In genomic region chr12:117720794-117721747, GRCm38 (mm10) we compare ENCODE assay signal across 12 mouse cellular contexts.
A peak's percentile ranks its signal among the peaks of the same experiment; 100 is the strongest.
DNase-seq lines count a peak whose midpoint lies in the region; ATAC-seq and TF ChIP-seq lines count a peak whose summit lies in the region.
"Had no signal": no experiment of that assay in that cellular context is flagged by ENCODE, and none has a peak within 500 bp of the region (broad histone marks: within the 10 kb centered on the region; RNA-seq: fewer than 3 reads in every experiment).

No protein-coding gene starts in this region.

- H3K27ac ChIP-seq in kidney, postnatal 0 days = no peak overlapping the region
- no peak overlapping the region for H3K27ac ChIP-seq in embryonic facial prominence, embryonic 11.5 days (replicated peaks; ENCODE audit: low read depth, low read length)
- peak overlapping the region; percentile 59 for H3K27ac ChIP-seq in midbrain, embryonic 13.5 days
- H3K27ac ChIP-seq: macrophage had no signal

- H3K4me3 ChIP-seq in kidney, postnatal 0 days (replicated peaks; ENCODE audit: low read depth, low read length) = no peak overlapping the region
- no peak overlapping the region for H3K4me3 ChIP-seq in embryonic facial prominence, embryonic 11.5 days (ENCODE audit: low read depth, low read length)
- H3K4me3 ChIP-seq in midbrain, embryonic 13.5 days (replicated peaks) = no peak overlapping the region

- 54% methylated on average over 14 of the region's 14 CpGs for WGBS in kidney, postnatal 0 days
- 61% methylated on average over 14 of the region's 14 CpGs for whole genome bisulfite sequencing in embryonic facial prominence, embryonic 11.5 days
- 42% methylated on average over 14 of the region's 14 CpGs for WGBS in midbrain, embryonic 13.5 days

- no peak for TF ChIP-seq CTCF in kidney, postnatal 0 days (IDR thresholded peaks at IDR 0.05; ENCODE audit: low read depth)

- DNase-seq in kidney, postnatal 0 days (ENCODE audit: low spot score) = peak; percentile 46
- no peak for DNase-seq in kidney, postnatal 4 days
- peak; percentile 54 for DNase-seq in embryonic facial prominence, embryonic 11.5 days (ENCODE audit: low spot score)
- DNase-seq in cerebellum, postnatal 36 days = no peak
- no peak for DNase-seq in gastrocnemius, postnatal 4 days (ENCODE audit: low spot score in 2 of 2)
- DNase-seq in thymus, postnatal 36 days = no peak
- DNase-seq: cerebellum, adult 9-10 months; left cerebral cortex, postnatal 4 days; thymus, adult 2 months had no signal

- H3K36me3 ChIP-seq in kidney, postnatal 0 days (ENCODE audit: insufficient read depth, low read length) = no peaks in the 10 kb centered on the region
- H3K36me3 ChIP-seq in embryonic facial prominence, embryonic 11.5 days (replicated peaks; ENCODE audit: control insufficient read depth, insufficient read depth, low read depth, low read length) = no peaks in the 10 kb centered on the region
- peaks cover 24% of the 10 kb centered on the region for H3K36me3 ChIP-seq in midbrain, embryonic 13.5 days

- H3K4me1 ChIP-seq in kidney, postnatal 0 days (replicated peaks; ENCODE audit: insufficient read depth, low read length) = 0 out of 2 replicates have a peak, but pooled peaks cover 2% of the 10 kb centered on the region
- H3K4me1 ChIP-seq in embryonic facial prominence, embryonic 11.5 days (ENCODE audit: control insufficient read depth, insufficient read depth, low read length) = no peaks in the 10 kb centered on the region
- peaks cover 25% of the 10 kb centered on the region for H3K4me1 ChIP-seq in midbrain, embryonic 13.5 days (replicated peaks)

- H3K4me2 ChIP-seq in kidney, postnatal 0 days (ENCODE audit: low read length) = no peak overlapping the region
- H3K4me2 ChIP-seq in embryonic facial prominence, embryonic 11.5 days (ENCODE audit: low read depth, low read length) = no peak overlapping the region
- H3K4me2 ChIP-seq in midbrain, embryonic 13.5 days (replicated peaks) = no peak overlapping the region

- H3K9me3 ChIP-seq in kidney, postnatal 0 days (replicated peaks; ENCODE audit: low read length) = no peaks in the 10 kb centered on the region
- H3K9me3 ChIP-seq in embryonic facial prominence, embryonic 11.5 days (replicated peaks; ENCODE audit: control insufficient read depth, low read length) = no peaks in the 10 kb centered on the region
- no peaks in the 10 kb centered on the region for H3K9me3 ChIP-seq in midbrain, embryonic 13.5 days

- no peak overlapping the region for H3K9ac ChIP-seq in kidney, postnatal 0 days (ENCODE audit: low read depth, low read length)
- H3K9ac ChIP-seq in embryonic facial prominence, embryonic 11.5 days (replicated peaks; ENCODE audit: low read length) = no peak overlapping the region
- no peak overlapping the region for H3K9ac ChIP-seq in midbrain, embryonic 13.5 days (replicated peaks)

- H3K27me3 ChIP-seq in kidney, postnatal 0 days (ENCODE audit: insufficient read depth, low read length) = no peaks in the 10 kb centered on the region
- H3K27me3 ChIP-seq in embryonic facial prominence, embryonic 11.5 days (ENCODE audit: control insufficient read depth, insufficient read depth, low read length) = no peaks in the 10 kb centered on the region
- no peaks in the 10 kb centered on the region for H3K27me3 ChIP-seq in midbrain, embryonic 13.5 days

- ATAC-seq in kidney, postnatal 0 days (replicated peaks; ENCODE audit: low FRiP score, low read depth) = no peak
- peak; percentile 67; the same call in 1 of the 2 replicates for ATAC-seq in embryonic facial prominence, embryonic 11.5 days (replicated peaks; ENCODE audit: insufficient number of reproducible peaks, low FRiP score, low TSS enrichment, low read depth)
- ATAC-seq in hematopoietic stem cell, adult 5-6 weeks (replicated peaks in 1 of 2; ENCODE audit: insufficient read depth in 1 of 2, low FRiP score in 2 of 2, low TSS enrichment in 1 of 2, low read depth in 1 of 2, poor library complexity in 2 of 2, severe bottlenecking in 2 of 2) = peak; percentile 93 to 96
- peak; percentile 92 for ATAC-seq in midbrain, embryonic 13.5 days

Comparison
In these comparisons a context has a peak if more than half of its experiments do, and no peak if none do; other contexts are left out.
1. DNase-seq: peak in kidney, postnatal 0 days (single experiment) and embryonic facial prominence, embryonic 11.5 days (single experiment); none in kidney, postnatal 4 days (0 of 2), cerebellum, postnatal 36 days (0 of 2), gastrocnemius, postnatal 4 days (0 of 2) and thymus, postnatal 36 days (0 of 2).